In the genomic region with DNA sequence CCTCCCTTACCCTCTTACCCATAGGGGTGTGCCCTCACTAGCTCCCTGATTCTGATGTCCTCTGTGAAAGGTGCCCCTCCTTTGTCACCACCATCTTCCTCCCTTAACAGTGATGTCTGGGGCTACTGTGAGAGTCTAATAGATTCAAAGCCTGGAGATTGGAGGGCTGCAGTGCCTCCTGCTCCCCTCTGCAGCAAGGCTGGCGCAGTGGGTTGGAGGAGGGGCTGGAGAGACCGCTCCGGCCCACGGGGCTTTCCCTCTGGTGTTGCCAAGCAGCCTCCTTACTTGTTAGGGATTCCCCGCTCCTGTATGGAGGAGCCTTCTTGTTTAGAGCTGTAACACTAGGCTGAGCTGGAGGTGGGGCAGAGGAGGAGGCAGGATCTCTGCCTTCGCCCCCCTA, we compare ENCODE assay signal across 10 mouse cellular contexts. TPM values are rescaled to one million over a fixed set of nuclear protein-coding genes. Genes with fewer than 3 reads are reported as not detected.
A peak's percentile ranks its signal among the peaks of the same experiment; 100 is the strongest.
DNase-seq lines count a peak whose midpoint lies in the region; ATAC-seq lines count a peak whose summit lies in the region.
"Had no signal": no experiment of that assay in that cellular context is flagged by ENCODE, and none has a peak within 500 bp of the region (broad histone marks: within the 10 kb centered on the region; RNA-seq: fewer than 3 reads in every experiment).

No protein-coding gene starts in this region.

- H3K27ac ChIP-seq in forebrain, embryonic 11.5 days (ENCODE audit: low read depth, low read length), result no peak overlapping the region
- no peak overlapping the region for H3K27ac ChIP-seq in heart, embryonic 12.5 days (ENCODE audit: poor library complexity, severe bottlenecking)

- no peaks in the 10 kb centered on the region for H3K36me3 ChIP-seq in forebrain, embryonic 11.5 days (ENCODE audit: control insufficient read depth, insufficient read depth, low read length)
- no peaks in the 10 kb centered on the region for H3K36me3 ChIP-seq in heart, embryonic 12.5 days
- H3K36me3 ChIP-seq: G1E had no signal

- peaks cover 10% of the 10 kb centered on the region for H3K4me1 ChIP-seq in forebrain, embryonic 11.5 days (replicated peaks; ENCODE audit: control insufficient read depth, insufficient read depth, low read length)
- peaks cover 24% of the 10 kb centered on the region for H3K4me1 ChIP-seq in heart, embryonic 12.5 days (replicated peaks)

- no peaks in the 10 kb centered on the region for H3K9me3 ChIP-seq in forebrain, embryonic 11.5 days (ENCODE audit: control insufficient read depth, low read length)
- no peaks in the 10 kb centered on the region for H3K9me3 ChIP-seq in heart, embryonic 12.5 days (replicated peaks)

- WGBS in forebrain, embryonic 11.5 days, result 21% methylated on average over 6 of the region's 6 CpGs
- 35% methylated on average over 6 of the region's 6 CpGs for WGBS in heart, embryonic 12.5 days

- peak; percentile 73 for ATAC-seq in forebrain, embryonic 11.5 days (replicated peaks; ENCODE audit: low FRiP score)
- no peak for ATAC-seq in heart, embryonic 12.5 days (ENCODE audit: insufficient number of reproducible peaks, low FRiP score)

- no peak overlapping the region for H3K9ac ChIP-seq in forebrain, embryonic 11.5 days (ENCODE audit: low read length)
- H3K9ac ChIP-seq in heart, embryonic 12.5 days, result no peak overlapping the region

- DNase-seq in left cerebral cortex, adult 18-20 months (ENCODE audit: low spot score in 2 of 2), result peak; percentile 48 to 71
- no peak for DNase-seq in left cerebral cortex, adult 9 months (ENCODE audit: low spot score in 2 of 2)
- peak; percentile 78 for DNase-seq in forebrain, embryonic 11.5 days (ENCODE audit: low spot score)
- peak; percentile 16 for DNase-seq in mesoderm, embryonic 11.5 days (ENCODE audit: low read depth, low spot score)
- peak; percentile 79 for DNase-seq in right cerebral cortex, postnatal 14 days
- DNase-seq in adrenal gland, postnatal 10 days, result no peak
- DNase-seq in adrenal gland, postnatal 25 days, result no peak
- DNase-seq: lung, postnatal 14 days had no signal

- no peak overlapping the region for H3K4me3 ChIP-seq in forebrain, embryonic 11.5 days (ENCODE audit: low read depth, low read length)
- no peak overlapping the region for H3K4me3 ChIP-seq in heart, embryonic 12.5 days

- no peak overlapping the region for H3K4me2 ChIP-seq in forebrain, embryonic 11.5 days (ENCODE audit: low read depth, low read length, severe bottlenecking)
- no peak overlapping the region for H3K4me2 ChIP-seq in heart, embryonic 12.5 days

- H3K27me3 ChIP-seq in forebrain, embryonic 11.5 days (ENCODE audit: control insufficient read depth, insufficient read depth, low read length), result no peaks in the 10 kb centered on the region
- H3K27me3 ChIP-seq in heart, embryonic 12.5 days (replicated peaks), result peaks cover 27% of the 10 kb centered on the region

RNA-seq across cellular contexts. Expression of a gene that starts 9.6 kb away (rescaled TPM):
- total RNA-seq in left cerebral cortex, adult 18-20 months (2021), result 10 to 100 TPM; 64.8 to 67.9 TPM
- polyA plus RNA-seq in forebrain, embryonic 11.5 days (2014; fragmentation: Nextera tagmentation; extraction: Ambion mirVana), result 8.4 and 8.8 TPM in 2 replicates
- 3.1 and 3.3 TPM in 2 replicates for polyA plus RNA-seq in heart, embryonic 12.5 days (2016; fragmentation: Nextera tagmentation; extraction: Ambion mirVana)
- 1 to 10 TPM; 3.6 to 6.8 TPM for total RNA-seq in adrenal gland, postnatal 10 days (2021)
- total RNA-seq in adrenal gland, postnatal 25 days (2021), result 6.7 TPM in 2 replicates
- polyA plus RNA-seq: G1E had no signal

Comparison
In these comparisons a context has a peak if more than half of its experiments do, and no peak if none do; other contexts are left out.
1. DNase-seq: peak in left cerebral cortex, adult 18-20 months (2 of 2), forebrain, embryonic 11.5 days (single experiment), mesoderm, embryonic 11.5 days (single experiment) and right cerebral cortex, postnatal 14 days (single experiment); none in left cerebral cortex, adult 9 months (0 of 2), adrenal gland, postnatal 10 days (single experiment) and adrenal gland, postnatal 25 days (single experiment).